Mouse (Mus musculus) left cerebral cortex, postnatal 25 days (tissue): ENCODE data around the gene Dnmt3l. TPM values are rescaled to one million over a fixed set of nuclear protein-coding genes. Genes with fewer than 3 reads are reported as not detected.
A peak's percentile ranks its signal among the peaks of the same experiment; 100 is the strongest.
"Not testable (repeated sequence)": the region's sequence is repeated elsewhere in the genome, so short reads cannot be mapped to it uniquely, and the experiment has no call there.

ENCODE experiments used
- DNase-seq, 2 experiments: peaks; one replicate each; pipeline ENCODE4 v3.0.0; 2022; ENCODE audit warnings: low spot score in 2 of 2, mixed read lengths in 1 of 2
- intact Hi-C: fragments of 180-260 bp; cut with DNase I; formaldehyde crosslinking; loops from one replicate; pipeline ENCODE4 v1.15.1; 2025
- total RNA-seq, 2 experiments: library from RNA; stranded (reverse); gene quantifications; 2 replicates each; pipeline ENCODE4 v1.2.3; 2021

Dnmt3l gene
- total RNA-seq, 2 experiments from 2014 or later = not detected

DNA sequence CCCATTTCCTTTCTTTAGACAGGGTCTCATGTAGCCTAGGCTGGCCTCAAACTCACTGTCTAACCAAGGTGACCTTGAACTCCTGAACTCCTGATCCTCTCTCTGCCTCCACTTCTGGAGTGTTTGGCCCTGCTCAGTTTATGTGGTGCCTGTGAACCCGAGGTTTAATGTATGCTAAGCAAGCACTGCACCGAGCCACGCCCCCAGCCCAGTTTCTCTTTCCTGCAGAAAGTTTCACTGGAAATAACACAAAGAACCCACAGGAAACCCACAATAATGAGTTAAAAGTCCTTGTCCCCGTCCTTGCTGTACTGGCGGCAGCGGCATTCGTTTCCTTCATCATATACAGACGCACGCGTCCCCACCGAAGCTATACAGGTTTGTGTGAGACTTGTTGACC lies 33.2 kb downstream of the Dnmt3l start:
- no peak for DNase-seq
- intact Hi-C loops = no loop called here

DNA sequence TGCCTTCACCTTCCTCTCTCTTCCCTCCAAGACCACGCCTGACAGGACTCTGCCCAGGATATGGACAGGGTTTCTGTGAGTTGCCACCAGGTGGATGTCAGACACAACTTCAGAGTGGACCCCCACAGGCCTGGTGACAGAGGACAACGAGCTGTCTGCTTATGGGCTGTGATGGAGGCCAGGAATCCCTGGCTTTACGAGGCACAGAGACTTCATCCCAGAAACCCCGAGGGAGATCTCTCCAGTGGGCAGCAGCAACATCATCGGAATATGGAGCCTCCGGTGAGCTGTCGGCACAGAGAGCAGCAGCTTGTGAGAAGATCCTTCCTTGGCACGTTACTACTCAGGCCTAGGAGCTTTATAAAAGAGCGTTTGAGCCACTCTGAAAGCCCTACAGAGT lies 36.1 kb downstream of the Dnmt3l start:
- no peak for DNase-seq
- intact Hi-C loops = no loop called here

DNA sequence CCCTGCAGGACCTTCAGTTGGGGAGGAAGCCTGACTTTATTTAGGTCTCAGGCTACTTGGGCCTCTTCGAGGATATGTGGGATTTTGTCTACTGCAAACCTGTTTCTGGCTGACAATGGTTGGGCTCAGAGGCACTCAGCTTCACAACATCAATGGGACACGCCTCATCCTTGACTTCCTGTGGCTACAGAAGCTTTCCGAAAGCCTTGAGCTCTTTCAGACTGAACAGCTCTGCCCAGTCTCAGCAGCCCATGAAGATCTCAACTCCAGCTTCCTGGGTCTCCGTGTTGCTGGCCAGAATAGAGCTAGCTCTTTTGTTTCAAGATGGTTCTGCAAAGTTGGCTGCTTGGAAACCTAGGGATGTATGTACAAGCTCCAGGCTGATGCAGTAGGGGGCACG lies 36.5 kb downstream of the Dnmt3l start:
- intact Hi-C loops = no loop called here
- no peak for DNase-seq

DNA sequence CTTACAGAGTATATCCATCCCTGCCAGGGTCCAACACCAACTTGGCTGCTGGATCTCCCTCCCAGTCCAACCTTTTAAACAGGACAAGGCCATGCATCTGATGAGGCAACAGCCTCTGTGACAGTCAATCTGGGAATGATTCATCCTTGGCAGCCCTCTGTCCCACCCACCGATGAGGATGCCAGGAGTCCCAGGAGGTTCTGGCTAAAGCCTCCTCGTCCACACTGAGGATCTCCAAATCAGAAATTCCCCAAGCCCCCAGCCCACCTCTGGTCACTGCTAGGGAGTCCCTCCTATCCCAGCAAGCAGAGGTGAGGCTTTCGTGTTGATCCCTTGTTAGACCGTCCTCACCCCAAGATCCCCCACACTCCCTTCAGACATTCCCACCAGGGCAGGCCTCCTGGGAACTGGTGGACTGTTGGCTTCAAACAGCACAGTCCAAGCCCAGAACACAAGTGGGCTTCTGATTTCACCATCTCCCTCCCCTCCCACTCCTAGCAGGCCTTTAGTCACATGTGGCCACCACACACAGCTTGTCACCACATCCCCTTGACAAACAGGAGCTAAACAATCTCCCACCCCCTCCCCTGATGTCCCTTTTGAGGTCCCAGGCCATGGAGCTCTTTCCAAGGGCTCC lies 38.3 kb downstream of the Dnmt3l start:
- DNase-seq = no peak
- intact Hi-C loops = no loop called here

DNA sequence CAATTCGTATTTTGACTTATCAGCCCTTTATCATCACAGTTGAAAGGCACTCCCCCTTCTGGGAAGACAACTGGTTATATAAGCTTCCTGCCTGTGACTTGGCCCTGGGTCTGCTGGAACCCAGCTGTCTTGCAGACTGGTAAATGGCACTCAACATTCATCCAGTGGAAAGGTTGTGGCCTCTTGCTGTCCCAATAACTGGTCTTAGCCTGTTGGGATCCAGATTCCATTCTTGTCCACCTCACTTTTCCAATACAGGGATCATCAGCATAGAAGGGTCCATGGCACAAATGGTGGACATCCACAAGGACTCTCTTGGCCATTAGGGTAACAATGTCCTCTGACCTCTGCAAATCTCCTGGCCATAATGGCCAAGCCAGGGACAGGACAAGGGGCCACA lies 42.3 kb downstream of the Dnmt3l start:
- DNase-seq = no peak
- intact Hi-C loops = no loop called here

DNA sequence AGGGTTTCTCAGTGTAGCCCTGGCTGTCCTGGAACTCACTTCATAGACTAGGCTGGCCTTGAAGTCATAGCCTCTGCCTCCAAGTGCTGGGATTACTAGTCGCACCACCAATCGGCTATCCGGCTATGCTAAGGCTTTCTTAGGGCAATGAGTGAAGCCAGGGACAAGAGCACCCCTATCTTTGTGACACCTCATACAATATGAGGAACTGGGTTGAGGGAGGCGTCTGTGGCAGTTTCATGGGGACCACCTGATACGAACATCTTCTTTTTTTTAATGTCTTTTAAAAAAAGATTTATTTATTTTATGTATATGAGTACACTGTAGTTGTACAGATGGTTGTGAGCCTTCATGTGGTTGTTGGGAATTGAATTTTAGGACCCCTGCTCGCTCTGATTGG lies 44.0 kb downstream of the Dnmt3l start:
- intact Hi-C loops = no loop called here
- DNase-seq = no peak

GRCm38 (mm10) chr10:78086444-78087061 lies 44.8 kb downstream of the Dnmt3l start:
- intact Hi-C loops = no loop called here

GRCm38 (mm10) chr10:78087101-78087511 lies 45.4 kb downstream of the Dnmt3l start:
- DNase-seq = peak in 1 of 2 experiments; percentile 39
- intact Hi-C loops = no loop called here

More at GRCm38 (mm10) chr10:78086444-78087061, 44.8 kb downstream of the Dnmt3l start:
- no peak for DNase-seq

GRCm38 (mm10) chr10:78090246-78090645 lies 48.5 kb downstream of the Dnmt3l start:
- intact Hi-C loops = no loop called here
- no peak for DNase-seq

DNA sequence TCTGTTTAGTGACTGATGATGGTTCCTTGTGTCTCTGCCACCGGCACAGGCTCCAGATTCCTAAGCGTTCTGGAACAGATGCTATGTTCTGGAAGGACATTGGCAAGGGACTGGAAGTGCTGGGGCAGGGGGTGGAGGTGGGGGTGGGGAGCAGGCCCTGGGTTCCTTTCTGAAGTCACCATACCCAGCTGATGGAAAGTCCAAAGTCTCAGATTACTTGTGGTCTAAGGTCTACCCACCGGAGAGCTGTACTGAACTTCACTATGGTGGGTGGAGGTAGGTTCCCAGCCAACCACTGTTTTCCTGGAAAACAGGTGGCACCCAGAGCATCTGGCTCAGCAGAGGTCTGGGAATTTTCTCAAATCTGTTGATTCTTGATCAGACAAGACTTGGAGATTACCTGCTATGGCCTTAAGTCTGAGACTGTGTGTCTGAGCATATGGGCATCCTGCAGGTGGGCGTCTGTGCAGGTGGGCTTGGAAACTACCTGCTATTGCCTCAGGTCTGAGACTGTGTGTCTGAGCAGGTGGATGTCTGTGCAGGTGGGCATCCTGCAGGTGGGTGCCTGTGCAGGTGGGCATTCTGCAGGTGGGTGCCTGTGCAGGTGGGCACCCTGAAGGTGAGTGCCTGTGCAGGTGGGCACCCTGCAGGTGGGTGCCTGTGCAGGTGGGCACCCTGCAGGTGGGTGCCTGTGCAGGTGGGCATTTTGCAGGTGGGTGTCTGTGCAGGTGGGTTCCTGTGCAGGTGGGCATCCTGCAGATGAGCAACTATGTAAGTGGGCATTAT lies 49.2 kb downstream of the Dnmt3l start:
- no peak for DNase-seq
- intact Hi-C loops = no loop called here

DNA sequence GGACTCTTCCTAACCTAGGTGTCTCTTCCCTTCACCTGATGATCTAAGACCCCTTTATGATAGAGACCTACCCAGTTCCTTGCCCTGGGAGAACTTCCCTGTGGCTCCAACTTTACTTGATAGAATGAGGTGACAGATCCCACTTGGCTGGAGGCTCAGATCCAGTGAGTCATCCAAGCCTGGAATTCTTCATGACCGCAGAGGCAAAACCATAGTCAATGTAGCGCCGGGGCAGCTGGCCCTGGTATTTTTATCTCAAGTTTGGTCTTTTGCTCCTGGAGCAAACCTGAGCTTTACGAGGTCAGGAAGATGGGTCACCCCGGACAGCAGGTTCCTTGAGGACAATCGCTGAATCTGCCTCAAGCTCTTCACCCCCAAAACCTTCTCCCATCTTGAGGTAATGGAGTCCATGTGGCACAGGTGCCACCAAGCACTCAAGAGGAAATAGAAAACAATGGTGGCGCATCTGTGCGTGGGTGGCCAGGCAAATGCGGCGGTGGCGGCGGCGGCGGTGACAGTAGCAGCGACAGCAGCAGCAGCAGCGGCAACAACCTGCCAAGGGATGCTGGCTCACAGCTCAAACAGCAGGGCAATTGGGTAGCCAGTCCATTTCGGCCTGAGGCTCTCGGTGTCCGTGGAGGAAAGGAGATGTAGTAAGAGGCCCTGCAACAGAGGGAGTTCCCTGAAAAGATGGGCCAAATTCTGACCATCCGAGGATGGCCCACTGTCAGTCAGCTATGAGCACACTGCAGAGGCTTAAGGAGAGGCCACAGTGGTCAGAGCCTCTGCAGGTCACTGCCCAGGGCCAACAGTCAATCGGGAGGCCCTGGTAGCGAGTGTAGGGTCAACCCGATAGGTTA lies 50.3 kb downstream of the Dnmt3l start:
- intact Hi-C loops = no loop called here
- no peak for DNase-seq

DNA sequence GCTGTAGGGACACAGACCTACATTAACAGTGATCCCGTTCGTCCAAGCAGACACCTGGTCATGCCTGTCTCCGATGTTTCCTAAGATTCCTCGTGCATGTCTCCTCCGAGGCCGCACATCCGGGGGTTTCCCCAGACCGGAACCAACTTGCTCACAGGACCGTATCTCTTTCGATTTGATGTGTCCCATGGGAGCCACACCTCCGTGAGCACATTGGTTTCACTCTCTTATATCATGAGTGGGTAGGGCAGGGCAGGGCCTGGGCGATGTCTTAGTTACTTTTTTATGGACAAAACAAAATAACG lies 50.9 kb downstream of the Dnmt3l start:
- intact Hi-C loops = no loop called here
- no peak for DNase-seq

DNA sequence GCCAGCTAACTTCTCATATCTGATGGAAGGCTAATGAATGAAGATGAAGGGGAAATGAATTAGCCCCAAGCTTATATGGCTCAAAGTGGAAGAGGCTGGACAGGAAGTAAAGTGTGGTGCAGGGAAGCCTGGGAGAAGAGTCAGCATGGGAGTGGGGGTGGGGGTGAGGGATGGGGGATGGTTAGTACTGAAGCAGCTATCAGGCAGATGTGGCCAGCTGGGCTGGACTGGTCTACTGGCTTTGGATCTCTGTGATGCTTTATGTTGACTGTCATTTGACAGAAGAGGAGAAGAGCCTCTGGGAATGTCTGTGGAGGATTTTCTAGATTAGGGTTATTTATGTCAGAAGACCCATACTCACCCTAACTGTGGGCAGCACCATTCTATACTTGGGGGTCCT lies 53.5 kb downstream of the Dnmt3l start:
- intact Hi-C loops = loop anchor here (1.0 kb wide), 1 partner anchor 47 kb away; no protein-coding TSS in a partner anchor
- no peak for DNase-seq

DNA sequence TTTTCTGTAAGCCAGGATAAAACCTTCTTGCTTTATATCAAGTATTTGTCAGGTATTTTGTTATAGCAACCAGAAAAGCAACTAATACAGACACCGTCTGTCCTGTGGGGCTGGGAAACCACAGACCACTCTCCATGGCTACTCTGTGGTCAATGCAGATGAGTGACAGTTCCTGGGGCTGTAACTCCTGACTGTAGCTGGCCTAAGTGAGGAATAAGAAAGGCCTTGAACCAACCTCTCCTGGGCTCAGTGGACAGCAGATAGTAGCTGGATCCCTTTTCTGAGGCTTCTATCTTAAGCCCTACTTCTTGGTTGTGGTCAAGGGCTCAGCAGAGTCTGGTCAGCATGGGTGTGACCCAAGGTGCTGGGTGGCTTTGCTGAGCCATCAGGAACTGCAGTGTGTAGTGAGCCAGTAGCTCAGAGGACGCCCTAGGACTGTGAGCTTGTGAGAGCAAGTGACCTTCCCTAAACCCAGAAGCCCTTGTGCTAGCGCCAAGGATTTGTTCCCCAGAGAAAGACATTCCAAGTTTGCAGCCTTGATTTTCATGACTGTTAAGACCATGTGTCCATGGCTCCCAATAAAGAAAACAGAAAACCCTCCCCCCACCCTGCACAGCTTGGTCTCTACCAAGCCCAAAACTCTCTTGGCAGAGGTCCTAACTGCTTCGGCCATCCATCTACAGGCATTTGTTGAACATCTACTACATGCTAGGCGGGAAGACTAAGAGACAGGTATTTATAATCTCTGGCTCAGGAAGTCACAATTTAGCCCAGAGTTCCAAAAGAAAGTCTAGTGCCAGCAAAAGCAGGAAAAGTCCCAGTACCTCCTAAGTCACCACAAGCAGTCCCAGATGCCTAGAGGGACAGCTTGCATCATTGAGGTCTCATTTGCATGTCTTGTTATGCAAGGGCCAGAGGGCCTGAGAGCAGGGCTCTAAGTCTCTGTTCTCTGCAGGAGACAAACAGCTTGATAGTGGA lies 54.5 kb downstream of the Dnmt3l start:
- intact Hi-C loops = loop anchor here (1.0 kb wide), 1 partner anchor 46 kb away; no protein-coding TSS in a partner anchor
- DNase-seq = no peak

DNA sequence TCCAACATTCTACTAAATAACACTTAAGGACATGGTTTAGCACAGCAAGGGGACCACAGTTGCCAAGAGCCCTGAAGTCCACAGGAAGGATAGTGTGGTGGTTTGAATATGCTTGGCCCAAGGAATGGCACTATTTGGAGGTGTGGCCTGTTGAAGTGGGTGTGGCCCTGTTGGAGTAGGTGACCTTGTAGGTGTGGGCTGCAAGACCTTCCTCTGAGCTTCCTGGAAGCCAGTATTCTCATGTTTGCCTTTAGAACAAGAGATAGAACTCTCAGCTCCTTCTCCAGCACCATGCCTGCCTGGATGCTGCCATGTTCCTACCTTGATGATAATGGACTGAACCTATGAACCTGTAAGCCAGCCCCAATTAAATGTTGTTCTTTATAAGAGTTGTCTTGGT lies 58.1 kb downstream of the Dnmt3l start:
- intact Hi-C loops, DNase-seq: not testable (repeated sequence)

DNA sequence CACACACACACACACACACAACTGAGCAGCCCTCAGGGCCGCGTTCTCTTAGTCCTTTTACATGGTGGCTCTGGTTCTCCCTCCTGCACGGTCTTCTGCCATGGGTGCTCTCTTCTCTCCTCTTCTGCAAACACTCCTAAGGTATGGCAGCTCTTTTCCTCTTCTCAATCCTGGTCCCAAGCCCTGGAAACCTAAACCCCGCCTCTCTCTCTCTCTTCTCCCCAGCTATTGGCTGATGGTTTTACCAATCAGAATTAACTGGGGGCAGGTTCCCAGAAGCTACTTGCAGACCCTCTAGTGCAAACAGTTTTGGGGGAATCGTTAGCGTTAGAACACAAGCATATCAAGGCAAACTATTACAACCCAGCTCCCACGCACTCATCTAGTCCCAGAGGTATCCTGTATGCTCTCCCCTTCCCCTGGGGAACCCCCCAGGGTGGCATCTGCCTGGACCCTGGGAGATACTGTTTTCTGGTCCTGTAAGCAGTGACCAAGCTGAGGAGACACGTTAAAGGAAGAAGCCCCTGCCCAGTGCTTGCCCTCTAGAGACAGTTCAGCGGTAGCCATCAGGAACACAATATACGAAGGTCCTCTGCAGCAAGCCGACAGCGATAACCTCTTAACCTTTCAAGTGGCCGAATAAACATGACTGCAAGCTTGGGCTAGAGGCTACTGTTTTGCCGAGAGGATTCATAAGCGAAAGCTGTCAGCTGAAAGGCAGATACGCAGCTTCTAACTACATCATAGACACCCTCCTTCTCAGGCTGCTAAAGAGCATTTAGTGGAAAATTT lies 59.4 kb downstream of the Dnmt3l start:
- no peak for DNase-seq
- intact Hi-C loops = no loop called here

GRCm38 (mm10) chr10:78104555-78105490 lies 63.1 kb downstream of the Dnmt3l start:
- DNase-seq = peak in 1 of 2 experiments; percentile 26
- intact Hi-C loops = no loop called here
